Mouse (Mus musculus) heart, embryonic 13.5 days (tissue): ENCODE results near the gene Mroh3. TPM values are rescaled to one million over a fixed set of nuclear protein-coding genes. Genes with fewer than 3 reads are reported as not detected.

Experiments used
- ATAC-seq: fragments of 200-750 bp; cut with Nextera tagmentation; 2 replicates; pipeline ENCODE4 v1.8.0; 2017; ENCODE audit warnings: moderate TSS enrichment; ENCODE audit not compliant: insufficient number of reproducible peaks, low FRiP score, low TSS enrichment; ENCODE audit errors: extremely low read depth
- H3K27ac ChIP-seq: fragments of 300-500 bp; sonication (generic); replicated peaks from 2 replicates; pipeline ENCODE4 v1.5.1; 2015; ENCODE audit warnings: moderate library complexity, mild to moderate bottlenecking, inconsistent platforms
- H3K27me3 ChIP-seq: fragments of 300-500 bp; sonication (generic); replicated peaks from 2 replicates; pipeline ENCODE4 v1.6.1; 2015; ENCODE audit warnings: mild to moderate bottlenecking, inconsistent platforms
- H3K36me3 ChIP-seq: fragments of 300-500 bp; sonication (generic); 2 replicates; pipeline ENCODE4 v1.6.1; 2015; ENCODE audit warnings: mild to moderate bottlenecking, inconsistent platforms
- H3K4me1 ChIP-seq: fragments of 300-500 bp; sonication (generic); 2 replicates; pipeline ENCODE4 v1.6.1; 2015; ENCODE audit warnings: inconsistent platforms
- H3K4me2 ChIP-seq: fragments of 300-500 bp; sonication (generic); 2 replicates; pipeline ENCODE4 v1.6.1; 2015; ENCODE audit warnings: inconsistent platforms, mild to moderate bottlenecking, moderate library complexity
- H3K4me3 ChIP-seq: fragments of 300-500 bp; sonication (generic); 2 replicates; pipeline ENCODE4 v1.5.1; 2015; ENCODE audit warnings: moderate library complexity, mild to moderate bottlenecking, inconsistent platforms
- H3K9ac ChIP-seq: fragments of 300-500 bp; sonication (generic); 2 replicates; pipeline ENCODE4 v1.6.1; 2015; ENCODE audit warnings: inconsistent platforms, mild to moderate bottlenecking, moderate library complexity
- H3K9me3 ChIP-seq: fragments of 300-500 bp; sonication (generic); 2 replicates; pipeline ENCODE4 v1.6.1; 2016; ENCODE audit warnings: inconsistent platforms
- WGBS: fragments of 180-500 bp; shearing (Covaris S2); methylation state at CpG from one replicate; pipeline ENCODE4 v1.1.7; 2015; ENCODE audit warnings: mixed read lengths; 5-methylcytosine and 5-hydroxymethylcytosine counted together
- polyA plus RNA-seq: library from polyadenylated mRNA; unstranded; fragments of >200 nt; fragmentation: Nextera tagmentation; extraction: Ambion mirVana; gene quantifications from 2 replicates; pipeline ENCODE4 v1.2.1, GENCODE M21; 2015

The Mroh3 gene
- polyA plus RNA-seq, 1 experiment from 2014 or later: not detected

- Histone ChIP-seq H3K27ac (peak overlapping the region; percentile 82; the same call in 1 of the 2 replicates), H3K4me1 (peaks cover 93% of the 10 kb centered on the region), H3K36me3 (no peaks in the 10 kb centered on the region), H3K4me2 (no peak overlapping the region), H3K9ac (peak overlapping the region; percentile 26; the same call in 1 of the 2 replicates), H3K27me3 (0 out of 2 replicates have a peak, but pooled peaks cover 12% of the 10 kb centered on the region), H3K4me3 (no peak overlapping the region), H3K9me3 (no peaks in the 10 kb centered on the region)
- no peak for ATAC-seq
- 82% methylated on average over 6 of the region's 6 CpGs for WGBS
Measured at GRCm38 (mm10) chr1:136135777-136136444, 76.7 kb downstream of the Mroh3 start.

- no peaks in the 10 kb centered on the region for H3K36me3 ChIP-seq
- 0 out of 2 replicates have a peak, but pooled peaks cover 12% of the 10 kb centered on the region for H3K27me3 ChIP-seq
- H3K9me3 ChIP-seq: no peaks in the 10 kb centered on the region
- H3K4me3 ChIP-seq: no peak overlapping the region
- 39% methylated on average over 1 of the region's 1 CpGs for WGBS
- no peak overlapping the region for H3K9ac ChIP-seq
- no peak for ATAC-seq
- H3K27ac ChIP-seq: no peak overlapping the region
- H3K4me1 ChIP-seq: peaks cover 95% of the 10 kb centered on the region
- H3K4me2 ChIP-seq: no peak overlapping the region
Measured at GRCm38 (mm10) chr1:136135046-136135445, 77.6 kb downstream of the Mroh3 start.

GRCm38 (mm10) chr1:136134547-136134946, 78.1 kb downstream of the Mroh3 start:
- Histone ChIP-seq H3K36me3 (no peaks in the 10 kb centered on the region), H3K9ac (peak overlapping the region; percentile 89; the same call in 1 of the 2 replicates), H3K27ac (no peak overlapping the region), H3K4me3 (no peak overlapping the region), H3K9me3 (no peaks in the 10 kb centered on the region), H3K27me3 (0 out of 2 replicates have a peak, but pooled peaks cover 12% of the 10 kb centered on the region), H3K4me1 (peaks cover 95% of the 10 kb centered on the region), H3K4me2 (no peak overlapping the region)
- ATAC-seq: no peak
- 42% methylated on average over 2 of the region's 2 CpGs for WGBS

GRCm38 (mm10) chr1:136133570-136134240, 78.9 kb downstream of the Mroh3 start:
- ATAC-seq: no peak
- no peaks in the 10 kb centered on the region for H3K9me3 ChIP-seq
- no peaks in the 10 kb centered on the region for H3K36me3 ChIP-seq
- WGBS: 41% methylated on average over 13 of the region's 13 CpGs
- H3K4me2 ChIP-seq: peak overlapping the region; percentile 100
- H3K4me3 ChIP-seq: 0 out of 2 replicates have a peak overlapping the region, but pooled peaks have one; percentile 82
- H3K9ac ChIP-seq: peak overlapping the region; percentile 89
- H3K4me1 ChIP-seq: peaks cover 95% of the 10 kb centered on the region
- peak overlapping the region; percentile 24; the same call in 1 of the 2 replicates for H3K27ac ChIP-seq
- H3K27me3 ChIP-seq: 0 out of 2 replicates have a peak, but pooled peaks cover 12% of the 10 kb centered on the region

GRCm38 (mm10) chr1:136132386-136133201, 80.0 kb downstream of the Mroh3 start:
- H3K9ac ChIP-seq: peak overlapping the region; percentile 89

More at GRCm38 (mm10) chr1:136132386-136133201, 80.0 kb downstream of the Mroh3 start:
- ATAC-seq: no peak
- Histone ChIP-seq H3K4me2 (peak overlapping the region; percentile 100), H3K4me1 (peaks cover 94% of the 10 kb centered on the region), H3K27me3 (0 out of 2 replicates have a peak, but pooled peaks cover 12% of the 10 kb centered on the region), H3K36me3 (no peaks in the 10 kb centered on the region), H3K4me3 (peak overlapping the region; percentile 82), H3K9me3 (no peaks in the 10 kb centered on the region), H3K27ac (no peak overlapping the region)
- WGBS: 45% methylated on average over 10 of the region's 10 CpGs

Other genes with a start within 250 kb of the Mroh3 start
- gene Igfn1, start 206.5 kb downstream of the Mroh3 start, polyA plus RNA-seq: not detected in 2 replicates
- gene Tmem9, start 204.7 kb downstream of the Mroh3 start, polyA plus RNA-seq: 123 and 138 TPM in 2 replicates
- gene Ascl5, start 162.0 kb downstream of the Mroh3 start, polyA plus RNA-seq: not detected in 2 replicates
- gene Cacna1s, start 160.1 kb downstream of the Mroh3 start, polyA plus RNA-seq: 0.19 and 0.45 TPM in 2 replicates
- 1.5 and 1.7 TPM in 2 replicates for gene Kif21b, start 81.4 kb downstream of the Mroh3 start, polyA plus RNA-seq
- 1.3 and 1.4 TPM in 2 replicates for gene Inava, start 21.4 kb upstream of the Mroh3 start, polyA plus RNA-seq
- gene Gpr25, start 48.0 kb upstream of the Mroh3 start, polyA plus RNA-seq: not detected in 2 replicates
- gene Camsap2, start 133.3 kb upstream of the Mroh3 start, polyA plus RNA-seq: 5.9 and 6.1 TPM in 2 replicates
- gene Ddx59, start 202.4 kb upstream of the Mroh3 start, polyA plus RNA-seq: 12.0 and 13.0 TPM in 2 replicates